Mouse (Mus musculus): ENCODE measurements around the gene Vps54.
"Not testable (repeated sequence)": the region's sequence is repeated elsewhere in the genome, so short reads cannot be mapped to it uniquely, and the experiment has no call there.

The Vps54 gene

GRCm38 (mm10) chr11:21239021-21239661 is at the start of gene Vps54:
Gene Vps54 (plus strand): TSS chr11:21239281.
- peak; percentile 75 for DNase-seq (ENCODE audit: low read depth, low spot score)

GRCm38 (mm10) chr11:21191821-21192220 is 47.3 kb upstream of the Vps54 start:
- not testable (repeated sequence) for DNase-seq (ENCODE audit: low read depth, low spot score)

- DNase-seq (ENCODE audit: low read depth, low spot score) = no peak
Observed at GRCm38 (mm10) chr11:21194851-21195250, 44.2 kb upstream of the Vps54 start.

- no peak for DNase-seq (ENCODE audit: low read depth, low spot score)
Observed at GRCm38 (mm10) chr11:21209046-21209445, 30.0 kb upstream of the Vps54 start.

- DNase-seq (ENCODE audit: low read depth, low spot score) = not testable (repeated sequence)
Observed at GRCm38 (mm10) chr11:21209701-21210100, 29.4 kb upstream of the Vps54 start.

- no peak for DNase-seq (ENCODE audit: low read depth, low spot score)
Observed at GRCm38 (mm10) chr11:21217419-21217818, 21.7 kb upstream of the Vps54 start.

GRCm38 (mm10) chr11:21219281-21219680 is 19.8 kb upstream of the Vps54 start:
- DNase-seq (ENCODE audit: low read depth, low spot score) = no peak

- no peak for DNase-seq (ENCODE audit: low read depth, low spot score)
Observed at GRCm38 (mm10) chr11:21219851-21220587, 19.1 kb upstream of the Vps54 start.

GRCm38 (mm10) chr11:21220754-21221153 is 18.3 kb upstream of the Vps54 start:
- peak; percentile 54 for DNase-seq (ENCODE audit: low read depth, low spot score)

GRCm38 (mm10) chr11:21221396-21221795 is 17.7 kb upstream of the Vps54 start:
- DNase-seq (ENCODE audit: low read depth, low spot score) = no peak

- DNase-seq (ENCODE audit: low read depth, low spot score) = no peak
Observed at GRCm38 (mm10) chr11:21222606-21223207, 16.4 kb upstream of the Vps54 start.

GRCm38 (mm10) chr11:21223539-21223938 is 15.5 kb upstream of the Vps54 start:
- no peak for DNase-seq (ENCODE audit: low read depth, low spot score)

GRCm38 (mm10) chr11:21224041-21224440 is 15.0 kb upstream of the Vps54 start:
- DNase-seq (ENCODE audit: low read depth, low spot score) = no peak

- no peak for DNase-seq (ENCODE audit: low read depth, low spot score)
Observed at GRCm38 (mm10) chr11:21224446-21224845, 14.6 kb upstream of the Vps54 start.

- no peak for DNase-seq (ENCODE audit: low read depth, low spot score)
Observed at GRCm38 (mm10) chr11:21224983-21225382, 14.1 kb upstream of the Vps54 start.

GRCm38 (mm10) chr11:21235381-21235780 is 3.7 kb upstream of the Vps54 start:
- DNase-seq (ENCODE audit: low read depth, low spot score) = no peak

- no peak for DNase-seq (ENCODE audit: low read depth, low spot score)
Observed at GRCm38 (mm10) chr11:21235821-21236220, 3.3 kb upstream of the Vps54 start.

GRCm38 (mm10) chr11:21236996-21237395 is 2.1 kb upstream of the Vps54 start:
- no peak for DNase-seq (ENCODE audit: low read depth, low spot score)

- no peak for DNase-seq (ENCODE audit: low read depth, low spot score)
Observed at GRCm38 (mm10) chr11:21237474-21238278, 1.4 kb upstream of the Vps54 start.

GRCm38 (mm10) chr11:21238279-21239020 is 631 bp upstream of the Vps54 start:
- DNase-seq (ENCODE audit: low read depth, low spot score) = peak; percentile 70

All from A20 (cell line).